Mouse (Mus musculus) neural tube, embryonic 13.5 days (tissue): Measurements from ENCODE around the gene Dppa1. TPM values are rescaled to one million over a fixed set of nuclear protein-coding genes. Genes with fewer than 3 reads are reported as not detected.
"Not testable (repeated sequence)": the region's sequence is repeated elsewhere in the genome, so short reads cannot be mapped to it uniquely, and the experiment has no call there.

Experiments
- ATAC-seq: fragments of 200-750 bp; cut with Nextera tagmentation; 2 replicates; pipeline ENCODE4 v1.8.0; 2017; ENCODE audit warnings: low read depth, mild to moderate bottlenecking, moderate TSS enrichment, moderate library complexity
- H3K27ac ChIP-seq: fragments of 300-500 bp; sonication (generic); replicated peaks from 2 replicates; pipeline ENCODE4 v1.5.1; 2015; ENCODE audit warnings: moderate library complexity, mild to moderate bottlenecking, inconsistent platforms
- H3K27me3 ChIP-seq: fragments of 300-500 bp; sonication (generic); 2 replicates; pipeline ENCODE4 v1.6.1; 2015; ENCODE audit warnings: mild to moderate bottlenecking, inconsistent platforms
- H3K36me3 ChIP-seq: fragments of 300-500 bp; sonication (generic); 2 replicates; pipeline ENCODE4 v1.6.1; 2015; ENCODE audit warnings: mild to moderate bottlenecking, inconsistent platforms
- H3K4me1 ChIP-seq: fragments of 300-500 bp; sonication (generic); replicated peaks from 2 replicates; pipeline ENCODE4 v1.6.1; 2015; ENCODE audit warnings: inconsistent platforms
- H3K4me2 ChIP-seq: fragments of 300-500 bp; sonication (generic); 2 replicates; pipeline ENCODE4 v1.6.1; 2015; ENCODE audit warnings: inconsistent platforms, mild to moderate bottlenecking, moderate library complexity
- H3K4me3 ChIP-seq: fragments of 300-500 bp; sonication (generic); 2 replicates; pipeline ENCODE4 v1.5.1; 2015; ENCODE audit warnings: mild to moderate bottlenecking, inconsistent platforms
- H3K9ac ChIP-seq: fragments of 300-500 bp; sonication (generic); 2 replicates; pipeline ENCODE4 v1.6.1; 2015; ENCODE audit warnings: moderate library complexity, mild to moderate bottlenecking, inconsistent platforms
- H3K9me3 ChIP-seq: fragments of 300-500 bp; sonication (generic); 2 replicates; pipeline ENCODE4 v1.6.1; 2016; ENCODE audit warnings: inconsistent platforms
- WGBS: fragments of 180-500 bp; shearing (Covaris S2); methylation state at CpG from one replicate; pipeline ENCODE4 v1.1.7; 2015; 5-methylcytosine and 5-hydroxymethylcytosine counted together
- polyA plus RNA-seq: library from polyadenylated mRNA; unstranded; fragments of >200 nt; fragmentation: Nextera tagmentation; extraction: Ambion mirVana; gene quantifications from 2 replicates; pipeline ENCODE4 v1.2.1, GENCODE M21; 2015

Gene Dppa1
- polyA plus RNA-seq = not detected in 2 replicates

GRCm38 (mm10) chr11:46629211-46629795 is at the start of gene Dppa1:
TSS of gene Dppa1 (minus strand) at chr11:46629261.
- ATAC-seq = no peak
- no peaks in the 10 kb centered on the region for H3K4me1 ChIP-seq
- WGBS = 79% methylated on average over 2 of the region's 2 CpGs

DNA sequence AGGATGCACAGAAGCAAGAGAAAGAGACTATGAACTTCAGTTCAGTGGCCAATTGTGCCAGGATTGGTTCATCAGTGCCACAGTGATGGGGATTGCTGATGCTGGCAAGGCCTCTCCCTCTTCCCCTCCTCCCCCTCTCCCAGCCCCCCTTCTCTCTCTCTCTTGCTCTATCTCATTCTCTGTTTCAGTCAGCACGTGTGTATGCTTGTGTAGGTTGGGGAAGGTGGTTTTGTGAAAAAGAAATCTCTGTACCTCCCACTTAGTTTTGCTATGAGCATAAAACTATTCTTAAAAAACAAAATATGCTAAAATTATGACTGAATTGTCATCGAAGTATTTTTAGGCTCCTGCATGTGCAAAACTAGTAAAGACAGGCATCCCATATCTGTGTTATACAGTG is 38.9 kb upstream of the Dppa1 start:
- no peak for ATAC-seq
- 76% methylated on average over 2 of the region's 2 CpGs for WGBS
- Histone ChIP-seq H3K4me3 (no peak overlapping the region), H3K27me3 (no peaks in the 10 kb centered on the region), H3K36me3 (no peaks in the 10 kb centered on the region), H3K27ac (no peak overlapping the region), H3K9ac (no peak overlapping the region), H3K4me1 (no peaks in the 10 kb centered on the region), H3K9me3 (no peaks in the 10 kb centered on the region), H3K4me2 (no peak overlapping the region)

More at GRCm38 (mm10) chr11:46629211-46629795, at the start of gene Dppa1:
- Histone ChIP-seq H3K9ac (no peak within 1 kb of the TSS), H3K4me3 (no peak within 1 kb of the TSS), H3K9me3 (no peaks in the 10 kb centered on the region), H3K36me3 (no peaks in the 10 kb centered on the region), H3K4me2 (no peak within 1 kb of the TSS), H3K27ac (no peak within 1 kb of the TSS), H3K27me3 (no peaks in the 10 kb centered on the region)

DNA sequence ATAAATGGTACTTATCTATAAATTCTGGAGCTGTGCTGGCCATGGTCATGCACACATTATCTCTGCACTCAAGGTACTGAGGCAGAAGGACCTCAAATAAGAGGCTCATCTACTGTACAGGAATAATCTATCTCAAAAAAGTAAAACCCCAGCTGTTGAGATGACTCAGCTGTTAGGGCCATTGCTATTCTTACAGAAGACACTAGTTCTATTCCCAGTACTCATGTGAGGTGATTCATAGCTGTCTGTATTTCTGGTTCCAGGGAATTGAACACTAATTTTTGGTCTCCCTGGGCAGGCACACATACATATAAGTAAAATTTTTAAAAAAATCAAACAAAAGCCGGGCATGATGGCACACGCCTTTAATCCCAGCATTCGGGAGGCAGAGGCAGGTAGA is 38.0 kb upstream of the Dppa1 start:
- 98% methylated on average over 3 of the region's 3 CpGs for WGBS
- ATAC-seq = no peak
- H3K4me1 ChIP-seq = no peaks in the 10 kb centered on the region

GRCm38 (mm10) chr11:46665599-46666522 is 36.8 kb upstream of the Dppa1 start:
- 71% methylated on average over 6 of the region's 6 CpGs for WGBS
- no peak overlapping the region for H3K4me2 ChIP-seq
- H3K27ac ChIP-seq = no peak overlapping the region
- no peaks in the 10 kb centered on the region for H3K4me1 ChIP-seq
- no peaks in the 10 kb centered on the region for H3K27me3 ChIP-seq
- H3K9ac ChIP-seq = no peak overlapping the region
- no peaks in the 10 kb centered on the region for H3K36me3 ChIP-seq
- peak; percentile 71 for ATAC-seq
- H3K9me3 ChIP-seq = no peaks in the 10 kb centered on the region
- H3K4me3 ChIP-seq = no peak overlapping the region

More for the DNA sequence above, 38.0 kb upstream of the Dppa1 start:
- Histone ChIP-seq H3K36me3 (no peaks in the 10 kb centered on the region), H3K4me2 (no peak overlapping the region), H3K4me3 (no peak overlapping the region), H3K27ac (no peak overlapping the region), H3K9ac (no peak overlapping the region), H3K27me3 (no peaks in the 10 kb centered on the region), H3K9me3 (no peaks in the 10 kb centered on the region)

- no peaks in the 10 kb centered on the region for H3K4me1 ChIP-seq
- no peak overlapping the region for H3K9ac ChIP-seq
- ATAC-seq = no peak
- whole genome bisulfite sequencing = 76% methylated on average over 4 of the region's 4 CpGs
- H3K4me2 ChIP-seq = no peak overlapping the region
- H3K36me3 ChIP-seq = no peaks in the 10 kb centered on the region
- H3K9me3 ChIP-seq = no peaks in the 10 kb centered on the region
- H3K27ac ChIP-seq = no peak overlapping the region
- H3K4me3 ChIP-seq = no peak overlapping the region
- no peaks in the 10 kb centered on the region for H3K27me3 ChIP-seq
Observed at GRCm38 (mm10) chr11:46663215-46663614, 34.2 kb upstream of the Dppa1 start.

GRCm38 (mm10) chr11:46652476-46652875 is 23.4 kb upstream of the Dppa1 start:
- H3K36me3 ChIP-seq = no peaks in the 10 kb centered on the region
- H3K4me2 ChIP-seq = no peak overlapping the region
- no peaks in the 10 kb centered on the region for H3K4me1 ChIP-seq
- 88% methylated on average over 3 of the region's 3 CpGs for WGBS
- H3K27ac ChIP-seq = no peak overlapping the region
- no peak for ATAC-seq
- H3K9me3 ChIP-seq = no peaks in the 10 kb centered on the region
- no peaks in the 10 kb centered on the region for H3K27me3 ChIP-seq
- no peak overlapping the region for H3K9ac ChIP-seq
- no peak overlapping the region for H3K4me3 ChIP-seq

DNA sequence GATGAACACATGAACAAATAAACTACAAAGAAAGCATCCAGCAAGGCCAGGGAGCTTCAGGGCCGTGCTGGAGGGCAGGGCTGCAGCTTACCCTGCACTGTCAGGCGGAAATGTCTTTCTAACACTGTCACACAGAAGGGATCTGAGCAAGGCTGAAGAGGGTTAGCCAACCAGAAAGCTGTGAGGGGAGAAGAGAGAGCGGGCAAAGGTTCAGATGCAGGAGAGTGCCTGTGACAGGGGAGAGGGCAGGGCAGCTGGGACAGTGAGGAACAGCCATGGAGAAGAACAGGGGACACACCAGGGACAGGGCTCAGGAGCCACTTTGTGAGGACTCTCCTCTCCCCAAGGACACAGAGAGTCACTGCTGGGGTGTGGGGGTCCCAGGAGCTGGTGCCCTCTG is 20.6 kb upstream of the Dppa1 start:
- not testable (repeated sequence) for ATAC-seq

GRCm38 (mm10) chr11:46644824-46645223 is 15.8 kb upstream of the Dppa1 start:
- Histone ChIP-seq H3K27ac (no peak overlapping the region), H3K9me3 (no peaks in the 10 kb centered on the region), H3K4me3 (no peak overlapping the region), H3K9ac (no peak overlapping the region), H3K27me3 (no peaks in the 10 kb centered on the region), H3K4me1 (no peaks in the 10 kb centered on the region), H3K36me3 (no peaks in the 10 kb centered on the region), H3K4me2 (no peak overlapping the region)
- 85% methylated on average over 1 of the region's 1 CpGs for WGBS
- ATAC-seq = no peak

More for the DNA sequence above, 20.6 kb upstream of the Dppa1 start:
- not testable (repeated sequence) for H3K4me3 ChIP-seq, H3K4me2 ChIP-seq, H3K4me1 ChIP-seq, H3K9ac ChIP-seq, H3K9me3 ChIP-seq, H3K27ac ChIP-seq, H3K27me3 ChIP-seq, H3K36me3 ChIP-seq
- 72% methylated on average over 3 of the region's 3 CpGs for WGBS

- 85% methylated on average over 3 of the region's 3 CpGs for WGBS
- Histone ChIP-seq H3K9me3 (no peaks in the 10 kb centered on the region), H3K27ac (no peak overlapping the region), H3K4me3 (no peak overlapping the region), H3K9ac (no peak overlapping the region), H3K4me2 (no peak overlapping the region), H3K4me1 (no peaks in the 10 kb centered on the region), H3K36me3 (no peaks in the 10 kb centered on the region), H3K27me3 (no peaks in the 10 kb centered on the region)
- ATAC-seq = no peak
Observed at GRCm38 (mm10) chr11:46636568-46636967, 7.5 kb upstream of the Dppa1 start.

DNA sequence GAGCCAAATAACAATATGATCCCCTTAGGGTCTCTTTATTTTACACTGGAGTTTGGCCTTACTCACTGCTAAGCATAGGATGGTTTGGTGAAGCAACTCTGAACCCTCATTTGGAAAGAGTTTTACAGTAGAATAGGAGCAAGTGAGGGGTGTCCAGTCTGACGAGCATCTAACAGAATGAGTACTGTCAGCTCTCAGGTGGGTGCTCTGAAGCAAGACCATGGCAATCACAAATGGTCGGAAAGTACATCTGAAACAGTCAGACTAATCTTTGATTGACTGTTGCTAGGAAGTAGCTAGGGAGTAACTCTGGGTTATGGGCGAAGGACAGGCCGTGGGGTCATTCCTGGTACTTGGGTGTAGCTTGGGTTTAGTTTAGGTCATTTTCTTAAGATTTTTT is 6.5 kb upstream of the Dppa1 start:
- WGBS = 93% methylated on average over 4 of the region's 4 CpGs
- not testable (repeated sequence) for H3K4me2 ChIP-seq, H3K9ac ChIP-seq, H3K27me3 ChIP-seq, ATAC-seq, H3K27ac ChIP-seq, H3K4me1 ChIP-seq, H3K36me3 ChIP-seq, H3K9me3 ChIP-seq, H3K4me3 ChIP-seq

DNA sequence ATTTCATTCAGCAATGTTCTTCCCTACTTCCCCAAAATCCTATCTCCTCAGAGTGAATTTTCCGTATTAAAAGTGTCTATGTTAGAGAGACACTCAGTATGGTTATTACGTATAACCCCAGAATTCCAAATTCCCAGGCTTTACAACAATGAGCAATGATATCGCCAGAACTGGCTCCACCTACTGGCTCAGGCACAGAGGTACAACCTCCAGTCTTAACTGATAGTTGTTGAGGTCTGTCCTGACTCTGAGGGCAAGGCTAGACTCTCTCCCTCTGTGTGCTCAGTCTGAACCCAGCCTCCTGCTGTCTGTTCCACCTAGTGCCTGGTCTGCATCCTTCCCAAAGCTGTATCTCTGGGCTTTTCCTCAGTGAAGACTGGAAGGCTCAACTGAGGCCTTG is 2.6 kb upstream of the Dppa1 start:
- Histone ChIP-seq H3K9me3 (no peaks in the 10 kb centered on the region), H3K9ac (no peak overlapping the region), H3K4me3 (no peak overlapping the region), H3K36me3 (no peaks in the 10 kb centered on the region), H3K4me2 (no peak overlapping the region), H3K4me1 (no peaks in the 10 kb centered on the region), H3K27me3 (no peaks in the 10 kb centered on the region), H3K27ac (no peak overlapping the region)
- ATAC-seq = no peak
- WGBS = 39% methylated on average over 3 of the region's 3 CpGs

DNA sequence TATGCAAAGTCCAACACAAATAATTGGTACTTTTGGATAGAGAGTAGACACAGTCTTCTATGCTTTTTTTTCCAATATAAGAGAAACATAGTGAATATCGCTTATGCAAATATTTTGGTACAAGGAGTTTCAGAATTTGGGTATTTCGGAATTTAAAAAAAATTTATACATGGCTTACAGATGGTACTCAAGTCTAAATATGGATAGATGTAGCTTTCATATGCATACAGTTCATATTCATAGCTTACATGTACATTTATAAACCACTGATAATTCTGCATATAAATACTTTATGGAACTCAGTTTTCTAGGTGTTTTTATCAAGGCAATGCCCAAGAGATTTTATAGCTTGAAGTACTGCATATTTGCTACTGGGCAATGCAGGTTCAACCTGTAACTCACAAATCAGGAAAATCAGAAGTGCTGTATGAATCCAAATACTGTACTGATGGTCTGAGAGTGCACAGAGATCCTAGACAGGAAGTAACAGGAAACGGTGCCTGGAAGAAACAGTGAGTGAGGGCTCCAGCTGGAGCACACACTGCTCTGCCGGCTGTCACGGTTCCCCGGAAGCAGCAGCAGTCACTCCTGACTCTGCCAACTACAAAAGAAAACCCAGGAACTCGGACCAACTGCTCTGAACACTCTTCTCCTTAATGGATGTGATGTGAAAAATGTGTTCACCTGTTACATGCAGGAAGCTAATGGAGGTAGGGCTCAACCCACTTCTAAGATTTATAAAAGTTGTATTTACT is 8.5 kb downstream of the Dppa1 start:
- Histone ChIP-seq H3K36me3 (no peaks in the 10 kb centered on the region), H3K9ac (no peak overlapping the region), H3K4me1 (no peaks in the 10 kb centered on the region), H3K27me3 (no peaks in the 10 kb centered on the region), H3K4me2 (no peak overlapping the region), H3K4me3 (no peak overlapping the region), H3K27ac (no peak overlapping the region), H3K9me3 (no peaks in the 10 kb centered on the region)
- WGBS = 76% methylated on average over 7 of the region's 7 CpGs
- ATAC-seq = no peak
